Mouse (Mus musculus) hematopoietic multipotent progenitor cell, adult 10-12 weeks (in vitro differentiated cells): Measurements from ENCODE around the gene Otud7b. TPM values are rescaled to one million over a fixed set of nuclear protein-coding genes. Genes with fewer than 3 reads are reported as not detected.

Experiments
- polyA plus RNA-seq: library from polyadenylated mRNA; stranded (reverse); fragments of >175 nt; gene quantifications from 2 replicates; pipeline ENCODE4 v1.2.3, GENCODE M21; 2012; ENCODE audit warnings: low replicate concordance

Gene Otud7b
- polyA plus RNA-seq = 11.8 and 12.2 TPM in 2 replicates

GRCm38 (mm10) chr3:96104261-96105065, at the start of gene Otud7b:
TSS of gene Otud7b (plus strand) at chr3:96104527.

GRCm38 (mm10) chr3:96058231-96058896, 46.0 kb upstream of the Otud7b start, which contains the start of gene Vps45:
TSS of gene Vps45 (minus strand) at chr3:96058466.

GRCm38 (mm10) chr3:96161869-96162840, 57.8 kb downstream of the Otud7b start, which contains the start of gene Mtmr11:
TSS of gene Mtmr11 (plus strand) at chr3:96162004.

GRCm38 (mm10) chr3:96172197-96173178, 68.2 kb downstream of the Otud7b start, which contains the start of gene Sf3b4:
TSS of gene Sf3b4 (plus strand) at chr3:96172332.

GRCm38 (mm10) chr3:96180727-96181477, 76.6 kb downstream of the Otud7b start, which contains the start of gene Sv2a:
TSS of gene Sv2a (plus strand) at chr3:96181151.

Other genes starting within 250 kb of the Otud7b start
- gene Prpf3, start 248.6 kb upstream of the Otud7b start, polyA plus RNA-seq = 5.2 and 7.3 TPM in 2 replicates
- 12.2 and 207 TPM in 2 replicates for gene Mrps21, start 233.0 kb upstream of the Otud7b start, polyA plus RNA-seq
- gene Ciart, start 222.3 kb upstream of the Otud7b start, polyA plus RNA-seq = 3.7 and 4.7 TPM in 2 replicates
- gene BC028528, start 212.5 kb upstream of the Otud7b start, polyA plus RNA-seq = 4.3 and 9.3 TPM in 2 replicates
- gene Aph1a, start 210.6 kb upstream of the Otud7b start, polyA plus RNA-seq = 131 and 202 TPM in 2 replicates
- gene Car14, start 199.8 kb upstream of the Otud7b start, polyA plus RNA-seq = not detected in 2 replicates
- gene Anp32e, start 175.3 kb upstream of the Otud7b start, polyA plus RNA-seq = 31.7 and 176 TPM in 2 replicates
- gene Plekho1, start 108.5 kb upstream of the Otud7b start, polyA plus RNA-seq = 477 and 734 TPM in 2 replicates
- 3.7 and 6.5 TPM in 2 replicates for gene Vps45, start 46.1 kb upstream of the Otud7b start, polyA plus RNA-seq
- 0.06 and 0.09 TPM in 2 replicates for gene Mtmr11, start 57.5 kb downstream of the Otud7b start, polyA plus RNA-seq
- gene Sf3b4, start 67.8 kb downstream of the Otud7b start, polyA plus RNA-seq = 318 and 510 TPM in 2 replicates
- 2.5 and 3.2 TPM in 2 replicates for gene Sv2a, start 76.6 kb downstream of the Otud7b start, polyA plus RNA-seq
- 39.2 and 60.6 TPM in 2 replicates for gene Bola1, start 115.2 kb downstream of the Otud7b start, polyA plus RNA-seq
- 0.92 TPM in 1 of 2 replicates, not detected in the other for gene Hist2h2ab, start 115.3 kb downstream of the Otud7b start, polyA plus RNA-seq
- gene Hist2h2ac, start 116.4 kb downstream of the Otud7b start, polyA plus RNA-seq = 9.9 and 10.9 TPM in 2 replicates
- 0.81 and 1.8 TPM in 2 replicates for gene Hist2h2be, start 116.6 kb downstream of the Otud7b start, polyA plus RNA-seq
- 11.6 and 19.6 TPM in 2 replicates for gene Hist2h3c2, start 134.6 kb downstream of the Otud7b start, polyA plus RNA-seq
- gene Hist2h2aa2, start 135.7 kb downstream of the Otud7b start, polyA plus RNA-seq = 148 and 380 TPM in 2 replicates
- 11.3 and 34.0 TPM in 2 replicates for gene Hist2h2aa1, start 141.0 kb downstream of the Otud7b start, polyA plus RNA-seq
- gene Hist2h3c1, start 142.2 kb downstream of the Otud7b start, polyA plus RNA-seq = not detected in 2 replicates
- gene Hist2h4, start 158.8 kb downstream of the Otud7b start, polyA plus RNA-seq = 5.5 and 5.8 TPM in 2 replicates
- gene Hist2h3b, start 164.1 kb downstream of the Otud7b start, polyA plus RNA-seq = 38.1 and 40.7 TPM in 2 replicates
- 1.0 and 1.8 TPM in 2 replicates for gene Hist2h2bb, start 165.2 kb downstream of the Otud7b start, polyA plus RNA-seq
- 0.83 and 1.8 TPM in 2 replicates for gene Fcgr1, start 189.4 kb downstream of the Otud7b start, polyA plus RNA-seq